Mouse (Mus musculus) forebrain, embryonic 16.5 days (tissue): ENCODE measurements at regions not wholly inside any gene's neighbourhood (a gene's known extent, or its start where the extent isn't known, plus 50 kb on each side); places are given as distances from the start of the nearest gene placed in this dataset.

Experiments used
- ATAC-seq: fragments of 200-750 bp; cut with Nextera tagmentation; 2 replicates; pipeline ENCODE4 v1.8.0; 2017; ENCODE audit warnings: mild to moderate bottlenecking, moderate library complexity
- H3K27ac ChIP-seq: fragments of 300-500 bp; sonication (generic); 2 replicates; pipeline ENCODE4 v1.5.1; 2014; ENCODE audit warnings: low read length, control low read depth
- H3K27me3 ChIP-seq: fragments of 300-500 bp; sonication (generic); replicated peaks from 2 replicates; pipeline ENCODE4 v1.6.1; 2014; ENCODE audit warnings: low read length; ENCODE audit not compliant: control insufficient read depth, insufficient read depth
- H3K36me3 ChIP-seq: fragments of 300-500 bp; sonication (generic); 2 replicates; pipeline ENCODE4 v1.6.1; 2014; ENCODE audit not compliant: control insufficient read depth, insufficient read depth
- H3K4me1 ChIP-seq: fragments of 300-500 bp; sonication (generic); replicated peaks from 2 replicates; pipeline ENCODE4 v1.6.1; 2014; ENCODE audit warnings: low read length; ENCODE audit not compliant: control insufficient read depth, insufficient read depth
- H3K4me2 ChIP-seq: fragments of 300-500 bp; sonication (generic); 2 replicates; pipeline ENCODE4 v1.6.1; 2014; ENCODE audit warnings: mild to moderate bottlenecking, low read length, control low read depth
- H3K4me3 ChIP-seq: fragments of 300-500 bp; sonication (generic); replicated peaks from 2 replicates; pipeline ENCODE4 v1.5.1; 2014; ENCODE audit warnings: mild to moderate bottlenecking, low read length, control low read depth
- H3K9ac ChIP-seq: fragments of 300-500 bp; sonication (generic); replicated peaks from 2 replicates; pipeline ENCODE4 v1.6.1; 2014; ENCODE audit warnings: low read depth, low read length, control low read depth
- H3K9me3 ChIP-seq: fragments of 300-500 bp; sonication (generic); 2 replicates; pipeline ENCODE4 v1.6.1; 2016; ENCODE audit warnings: low read length; ENCODE audit not compliant: control insufficient read depth
- WGBS: fragments of 180-500 bp; shearing (Covaris S2); extraction: QIAGEN DNeasy Blood & Tissue Kit; methylation state at CpG from one replicate; pipeline ENCODE4 v1.1.7; 2014; 5-methylcytosine and 5-hydroxymethylcytosine counted together

- H3K27ac ChIP-seq, result no peak overlapping the region
- H3K4me2 ChIP-seq, result no peak overlapping the region
- H3K27me3 ChIP-seq, result no peaks in the 10 kb centered on the region
- 83% methylated on average over 3 of the region's 3 CpGs for WGBS
- H3K4me3 ChIP-seq, result no peak overlapping the region
- no peak for ATAC-seq
- no peaks in the 10 kb centered on the region for H3K36me3 ChIP-seq
- no peaks in the 10 kb centered on the region for H3K4me1 ChIP-seq
- H3K9me3 ChIP-seq, result no peaks in the 10 kb centered on the region
- H3K9ac ChIP-seq, result no peak overlapping the region
These were observed 334.5 kb upstream of the 4930452B06Rik start for GRCm38 (mm10) chr14:9000408-9001092.

- Histone ChIP-seq H3K36me3 (no peaks in the 10 kb centered on the region), H3K27me3 (no peaks in the 10 kb centered on the region), H3K9me3 (no peaks in the 10 kb centered on the region), H3K27ac (no peak overlapping the region), H3K9ac (no peak overlapping the region), H3K4me3 (no peak overlapping the region), H3K4me1 (no peaks in the 10 kb centered on the region), H3K4me2 (no peak overlapping the region)
- 57% methylated on average over 1 of the region's 1 CpGs for WGBS
- ATAC-seq, result no peak
These were observed 333.8 kb upstream of the 4930452B06Rik start for GRCm38 (mm10) chr14:8999815-9000214.

- H3K27me3 ChIP-seq, result no peaks in the 10 kb centered on the region
- no peaks in the 10 kb centered on the region for H3K36me3 ChIP-seq
- no peak overlapping the region for H3K27ac ChIP-seq
- no peak overlapping the region for H3K4me3 ChIP-seq
- no peaks in the 10 kb centered on the region for H3K9me3 ChIP-seq
- 81% methylated on average over 1 of the region's 1 CpGs for WGBS
- ATAC-seq, result no peak
- no peak overlapping the region for H3K9ac ChIP-seq
- no peaks in the 10 kb centered on the region for H3K4me1 ChIP-seq
- no peak overlapping the region for H3K4me2 ChIP-seq
These were observed 327.4 kb upstream of the 4930452B06Rik start for GRCm38 (mm10) chr14:8993421-8993820.

GRCm38 (mm10) chr14:8985086-8985793, 319.2 kb upstream of the 4930452B06Rik start:
- H3K4me3 ChIP-seq, result no peak overlapping the region
- 91% methylated on average over 4 of the region's 4 CpGs for WGBS

GRCm38 (mm10) chr14:8961554-8961953, 295.5 kb upstream of the 4930452B06Rik start:
- ATAC-seq, result no peak
- H3K4me2 ChIP-seq, result no peak overlapping the region

More at GRCm38 (mm10) chr14:8985086-8985793, 319.2 kb upstream of the 4930452B06Rik start:
- ATAC-seq, result no peak
- Histone ChIP-seq H3K4me2 (no peak overlapping the region), H3K27me3 (no peaks in the 10 kb centered on the region), H3K9ac (no peak overlapping the region), H3K36me3 (no peaks in the 10 kb centered on the region), H3K9me3 (no peaks in the 10 kb centered on the region), H3K27ac (no peak overlapping the region), H3K4me1 (no peaks in the 10 kb centered on the region)

GRCm38 (mm10) chr14:8952853-8953397, 286.9 kb upstream of the 4930452B06Rik start:
- no peaks in the 10 kb centered on the region for H3K4me1 ChIP-seq
- H3K36me3 ChIP-seq, result no peaks in the 10 kb centered on the region
- no peak for ATAC-seq
- no peaks in the 10 kb centered on the region for H3K9me3 ChIP-seq
- H3K9ac ChIP-seq, result no peak overlapping the region
- 27% methylated on average over 6 of the region's 6 CpGs for WGBS
- no peak overlapping the region for H3K4me3 ChIP-seq
- no peak overlapping the region for H3K27ac ChIP-seq
- no peak overlapping the region for H3K4me2 ChIP-seq
- H3K27me3 ChIP-seq, result no peaks in the 10 kb centered on the region

More at GRCm38 (mm10) chr14:8961554-8961953, 295.5 kb upstream of the 4930452B06Rik start:
- no peak overlapping the region for H3K9ac ChIP-seq
- WGBS, result 51% methylated on average over 2 of the region's 2 CpGs
- H3K4me1 ChIP-seq, result peaks cover 3% of the 10 kb centered on the region
- H3K4me3 ChIP-seq, result no peak overlapping the region
- H3K9me3 ChIP-seq, result no peaks in the 10 kb centered on the region
- H3K36me3 ChIP-seq, result no peaks in the 10 kb centered on the region
- no peak overlapping the region for H3K27ac ChIP-seq
- H3K27me3 ChIP-seq, result no peaks in the 10 kb centered on the region

- no peaks in the 10 kb centered on the region for H3K27me3 ChIP-seq
- no peaks in the 10 kb centered on the region for H3K9me3 ChIP-seq
- no peaks in the 10 kb centered on the region for H3K36me3 ChIP-seq
- no peak for ATAC-seq
- H3K9ac ChIP-seq, result no peak overlapping the region
- H3K4me2 ChIP-seq, result no peak overlapping the region
- WGBS, result 71% methylated on average over 2 of the region's 2 CpGs
- no peak overlapping the region for H3K27ac ChIP-seq
- H3K4me3 ChIP-seq, result no peak overlapping the region
- no peaks in the 10 kb centered on the region for H3K4me1 ChIP-seq
These were observed 282.7 kb upstream of the 4930452B06Rik start for GRCm38 (mm10) chr14:8948751-8949150.

GRCm38 (mm10) chr14:8946851-8947625, 281.0 kb upstream of the 4930452B06Rik start:
- no peak overlapping the region for H3K9ac ChIP-seq
- no peak for ATAC-seq
- H3K9me3 ChIP-seq, result no peaks in the 10 kb centered on the region
- WGBS, result 61% methylated on average over 5 of the region's 5 CpGs
- H3K4me1 ChIP-seq, result no peaks in the 10 kb centered on the region
- no peaks in the 10 kb centered on the region for H3K27me3 ChIP-seq
- no peaks in the 10 kb centered on the region for H3K36me3 ChIP-seq
- no peak overlapping the region for H3K27ac ChIP-seq
- no peak overlapping the region for H3K4me2 ChIP-seq
- H3K4me3 ChIP-seq, result no peak overlapping the region

- Histone ChIP-seq H3K9ac (no peak overlapping the region), H3K4me2 (no peak overlapping the region), H3K4me1 (no peaks in the 10 kb centered on the region), H3K4me3 (no peak overlapping the region), H3K27ac (no peak overlapping the region), H3K27me3 (no peaks in the 10 kb centered on the region), H3K36me3 (no peaks in the 10 kb centered on the region), H3K9me3 (no peaks in the 10 kb centered on the region)
- ATAC-seq, result no peak
- WGBS, result 13% methylated on average over 5 of the region's 5 CpGs
These were observed 269.1 kb upstream of the 4930452B06Rik start for GRCm38 (mm10) chr14:8935121-8935520.
